Mouse (Mus musculus) bone marrow macrophage, adult 2 months (primary cell): ENCODE data around the gene Espl1. TPM values are rescaled to one million over a fixed set of nuclear protein-coding genes. Genes with fewer than 3 reads are reported as not detected.

ENCODE experiments used
- H3K27ac ChIP-seq: 2 replicates; pipeline ENCODE4 v1.5.1; 2012; ENCODE audit warnings: low read depth, low read length; ENCODE audit not compliant: insufficient read depth
- H3K4me1 ChIP-seq: 2 replicates; pipeline ENCODE4 v1.6.1; 2012; ENCODE audit warnings: low read length; ENCODE audit not compliant: control insufficient read depth, insufficient read depth
- H3K4me3 ChIP-seq: 2 replicates; pipeline ENCODE4 v1.5.1; 2012; ENCODE audit warnings: mild to moderate bottlenecking, low read length, moderate library complexity; ENCODE audit not compliant: insufficient read depth
- CTCF ChIP-seq: IDR thresholded peaks from 2 replicates; pipeline ENCODE4 v1.5.1; 2012; ENCODE audit warnings: low read depth, mild to moderate bottlenecking, low read length, moderate library complexity
- POLR2A ChIP-seq: IDR thresholded peaks from 2 replicates; pipeline ENCODE4 v1.6.1; 2012; ENCODE audit warnings: mild to moderate bottlenecking, low read depth, low read length, borderline replicate concordance
- polyA plus RNA-seq: library from polyadenylated mRNA; stranded (reverse); fragments of >200 nt; gene quantifications from 2 replicates; pipeline ENCODE4 v1.2.4, GENCODE M21; 2012; ENCODE audit not compliant: missing spikeins, insufficient read depth, insufficient read length

Espl1 gene
- 15.6 and 17.9 TPM in 2 replicates for polyA plus RNA-seq

- H3K27ac ChIP-seq: no peak within 1 kb of the TSS
- peak within 1 kb of the TSS; percentile 85 for H3K4me3 ChIP-seq
- peaks cover 3% of the 10 kb centered on the region for H3K4me1 ChIP-seq
- TF ChIP-seq POLR2A: no peak
- no peak for TF ChIP-seq CTCF
Measured at GRCm38 (mm10) chr15:102295633-102296367, at the start of gene Espl1. Gene Espl1, plus strand, starts transcription at chr15:102296266.

- Histone ChIP-seq H3K4me1 (peaks cover 22% of the 10 kb centered on the region), H3K27ac (peak overlapping the region; percentile 24), H3K4me3 (peak overlapping the region; percentile 73)
- no peak for TF ChIP-seq CTCF
- no peak for TF ChIP-seq POLR2A
Measured at GRCm38 (mm10) chr15:102246866-102247251, 49.2 kb upstream of the Espl1 start.

DNA sequence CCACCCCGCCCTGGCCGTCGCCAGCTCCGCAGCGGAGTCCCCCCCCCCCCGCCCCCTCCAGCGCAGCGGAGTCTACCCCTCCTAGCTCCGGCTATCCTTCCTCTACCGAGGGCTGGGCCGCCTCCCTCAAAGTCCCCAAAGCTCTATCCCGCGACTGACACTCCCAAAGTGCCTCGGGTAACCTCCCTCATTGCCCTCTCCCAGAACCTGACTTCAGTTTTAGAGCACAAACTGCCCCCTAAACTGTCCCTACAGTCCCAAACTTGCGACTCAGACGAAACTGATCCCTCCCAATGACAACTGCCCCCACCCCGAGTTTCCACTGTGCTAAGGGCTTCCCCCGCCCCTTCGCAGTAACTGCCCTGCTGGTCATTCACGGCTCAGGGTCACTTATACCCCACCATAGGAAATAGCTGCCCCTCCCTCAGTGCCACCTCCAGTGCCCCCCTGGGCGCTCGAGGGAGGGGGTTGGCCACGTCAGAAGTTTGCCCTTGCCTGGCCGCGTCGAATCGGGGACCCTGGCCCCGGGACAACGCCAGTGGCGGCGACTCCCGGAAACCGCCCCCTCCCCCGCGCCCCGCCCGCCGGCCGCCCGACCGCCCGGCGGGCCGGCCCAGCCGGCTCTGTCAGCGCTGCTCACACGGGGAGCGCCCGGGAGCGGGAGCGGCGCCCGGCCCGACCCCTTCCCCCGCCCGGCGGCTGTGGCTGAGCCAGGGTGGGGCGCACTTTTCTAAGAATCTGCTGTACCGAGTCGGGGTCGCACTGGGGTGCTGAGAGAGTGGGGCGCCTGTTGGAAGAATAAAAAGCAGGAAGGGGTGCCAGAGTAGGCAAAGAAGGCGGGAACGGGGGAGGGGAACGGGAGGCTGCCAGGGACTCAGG is 48.6 kb upstream of the Espl1 start:
- no peak for TF ChIP-seq POLR2A
- no peak for TF ChIP-seq CTCF
- peaks cover 19% of the 10 kb centered on the region for H3K4me1 ChIP-seq
- peak overlapping the region; percentile 49 for H3K27ac ChIP-seq
- H3K4me3 ChIP-seq: peak overlapping the region; percentile 73

DNA sequence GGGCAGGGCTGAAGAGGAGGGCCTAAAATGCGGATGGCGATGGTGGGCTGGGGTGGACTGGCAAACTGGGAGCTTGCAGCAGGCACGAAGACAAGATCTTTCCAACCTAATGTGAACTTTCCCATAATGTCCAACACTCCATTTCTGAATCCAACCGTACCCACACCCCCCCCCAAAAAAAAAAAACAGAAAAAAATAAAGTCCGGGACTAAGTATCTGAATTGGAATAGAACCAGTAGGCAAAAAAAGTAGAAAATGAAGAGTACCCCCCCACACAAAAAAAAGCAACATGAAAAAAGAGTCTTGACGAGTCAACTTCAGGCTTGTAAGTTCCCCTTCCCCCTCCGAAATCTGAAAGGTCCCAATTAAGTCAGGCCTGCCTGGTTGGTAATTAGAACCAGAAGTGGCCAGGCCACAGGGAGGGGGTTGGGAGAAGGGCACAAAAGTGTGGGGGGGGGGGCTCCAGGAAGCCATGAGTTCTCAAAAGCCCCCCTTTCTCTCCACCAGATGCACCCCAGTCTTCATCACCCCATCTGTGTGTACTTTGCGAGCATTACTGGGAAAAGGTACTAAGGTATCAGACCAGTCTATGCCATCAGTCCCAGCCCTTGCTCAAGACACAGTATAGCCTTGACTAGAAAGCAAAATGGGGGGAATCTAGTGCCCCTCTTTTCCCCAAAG is 47.8 kb upstream of the Espl1 start:
- Histone ChIP-seq H3K27ac (no peak overlapping the region), H3K4me1 (peaks cover 12% of the 10 kb centered on the region), H3K4me3 (peak overlapping the region; percentile 67)
- TF ChIP-seq POLR2A (no peak), CTCF (no peak)

GRCm38 (mm10) chr15:102248812-102249191 is 47.3 kb upstream of the Espl1 start:
- H3K27ac ChIP-seq: no peak overlapping the region

GRCm38 (mm10) chr15:102249251-102249691 is 46.8 kb upstream of the Espl1 start:
- TF ChIP-seq CTCF: no peak
- TF ChIP-seq POLR2A: no peak
- peaks cover 8% of the 10 kb centered on the region for H3K4me1 ChIP-seq
- H3K27ac ChIP-seq: no peak overlapping the region
- H3K4me3 ChIP-seq: no peak overlapping the region

More at GRCm38 (mm10) chr15:102248812-102249191, 47.3 kb upstream of the Espl1 start:
- TF ChIP-seq POLR2A (no peak), CTCF (no peak)
- peaks cover 12% of the 10 kb centered on the region for H3K4me1 ChIP-seq
- no peak overlapping the region for H3K4me3 ChIP-seq

DNA sequence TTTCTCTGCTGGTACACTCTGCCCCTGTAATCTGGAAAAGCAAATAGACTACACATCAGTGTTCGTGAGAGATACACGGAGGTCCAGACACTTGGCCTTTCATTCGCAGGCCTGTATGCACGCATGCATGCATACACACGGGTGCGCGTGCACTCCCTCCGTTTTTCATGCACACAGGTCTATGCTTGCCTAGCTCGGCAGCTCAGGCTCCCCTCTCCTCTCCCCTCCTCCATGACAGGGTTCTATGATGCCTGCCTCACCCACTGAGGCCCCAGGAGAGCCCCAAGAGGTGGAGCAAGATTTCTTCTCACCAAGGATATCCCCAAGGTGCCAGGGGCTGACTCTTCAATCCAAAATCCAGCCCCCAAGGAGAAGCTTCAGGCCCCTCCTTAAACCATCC is 46.1 kb upstream of the Espl1 start:
- TF ChIP-seq CTCF: no peak
- no peak for TF ChIP-seq POLR2A
- Histone ChIP-seq H3K4me3 (no peak overlapping the region), H3K27ac (no peak overlapping the region), H3K4me1 (peaks cover 6% of the 10 kb centered on the region)

DNA sequence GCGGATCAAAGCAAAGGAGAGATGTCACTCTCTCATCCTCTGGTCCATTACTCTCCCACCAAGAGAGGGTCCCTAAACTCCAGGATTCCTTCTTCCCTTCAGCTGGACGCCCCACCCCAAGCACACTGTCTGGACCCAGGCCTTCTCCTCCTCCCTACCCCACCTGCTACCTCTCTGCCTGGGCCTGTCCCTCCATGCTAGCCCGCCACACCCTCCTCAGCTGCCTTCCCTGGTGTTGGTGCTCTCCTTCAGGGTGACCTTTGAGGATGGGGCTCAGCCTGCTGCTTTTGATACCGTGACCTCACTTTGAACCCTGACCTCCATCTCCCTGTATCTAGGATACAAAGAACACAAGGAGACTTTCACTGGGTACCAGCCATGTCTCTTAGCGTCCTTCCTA is 45.5 kb upstream of the Espl1 start:
- no peak for TF ChIP-seq CTCF
- TF ChIP-seq POLR2A: no peak
- Histone ChIP-seq H3K27ac (no peak overlapping the region), H3K4me3 (no peak overlapping the region), H3K4me1 (peaks cover 1% of the 10 kb centered on the region; the same call in 1 of the 2 replicates)

DNA sequence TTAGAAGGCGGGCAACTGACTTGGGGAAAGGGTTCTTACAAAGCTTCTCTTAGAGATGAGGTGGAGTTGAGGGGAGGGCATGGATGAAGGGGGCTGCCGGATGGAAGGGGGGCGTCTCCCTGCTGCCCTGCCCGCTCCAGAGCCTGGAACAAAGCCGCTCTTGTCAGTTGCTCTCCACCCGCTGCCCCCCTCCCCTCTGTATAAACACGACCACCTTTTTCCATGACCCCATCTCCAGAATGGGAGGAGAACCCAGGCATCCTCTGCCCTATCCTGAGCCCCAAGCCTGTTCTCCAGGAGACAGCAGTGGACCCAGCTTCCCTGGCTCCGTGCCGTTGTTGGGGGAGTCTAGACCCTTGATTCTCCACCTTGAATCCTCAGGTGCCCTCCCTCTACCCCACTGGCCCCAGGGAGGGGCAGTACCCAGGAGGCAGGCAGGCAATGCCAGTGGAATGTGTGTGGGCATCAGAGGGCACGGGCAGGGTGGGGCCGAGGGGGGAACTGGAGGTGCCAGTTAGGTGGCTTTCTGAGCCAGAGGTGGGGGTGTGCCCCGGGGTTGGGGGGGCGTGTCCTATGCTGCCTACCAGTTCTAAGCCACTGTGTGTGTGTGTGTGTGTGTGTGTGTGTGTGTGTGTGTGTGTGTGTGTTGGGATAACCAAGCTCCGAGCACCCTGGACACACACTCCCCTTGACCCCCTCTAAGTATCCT is 40.4 kb upstream of the Espl1 start:
- Histone ChIP-seq H3K27ac (no peak overlapping the region), H3K4me1 (no peaks in the 10 kb centered on the region), H3K4me3 (no peak overlapping the region)
- TF ChIP-seq CTCF (no peak), POLR2A (no peak)
